ENCODE assay signal across 22 mouse cellular contexts in the genomic region with DNA sequence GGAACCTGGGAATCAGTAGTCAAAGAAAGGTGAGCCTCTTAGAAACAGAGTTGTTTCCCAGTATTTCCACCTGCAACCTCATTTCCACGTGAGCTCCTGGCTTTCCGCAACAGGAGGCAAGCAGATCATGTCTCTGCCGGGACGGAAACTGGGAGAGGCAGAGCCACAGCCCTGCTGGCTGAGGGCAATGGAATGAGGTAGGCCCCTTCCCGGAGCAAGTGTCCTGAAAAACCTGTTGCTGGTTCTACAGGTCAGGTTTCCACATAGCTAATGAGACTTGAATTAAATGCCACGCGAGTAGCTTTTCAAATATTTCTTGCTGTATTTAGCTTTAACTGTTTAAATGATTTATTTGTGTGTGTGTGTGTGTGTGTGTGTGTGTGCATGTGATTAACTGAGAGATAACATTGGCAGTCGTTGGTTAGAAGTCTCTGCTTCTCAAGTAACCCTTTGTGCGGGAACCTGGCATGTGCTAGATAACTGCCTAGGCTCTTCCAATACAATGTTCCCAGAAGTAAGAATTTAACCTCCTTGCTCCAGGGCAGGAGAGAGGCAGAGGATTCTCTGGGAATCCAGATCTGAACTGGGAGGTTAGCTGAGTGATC. TPM values are rescaled to one million over a fixed set of nuclear protein-coding genes. Genes with fewer than 3 reads are reported as not detected.
DNase-seq lines count a peak whose midpoint lies in the region; ATAC-seq and TF ChIP-seq lines count a peak whose summit lies in the region.
"Had no signal": no experiment of that assay in that cellular context is flagged by ENCODE, and none has a peak within 500 bp of the region (broad histone marks: within the 10 kb centered on the region; RNA-seq: fewer than 3 reads in every experiment).

No protein-coding gene starts in this region.

- H3K36me3 ChIP-seq in kidney, postnatal 0 days (ENCODE audit: insufficient read depth, low read length) = peaks cover 6% of the 10 kb centered on the region; the same call in 1 of the 2 replicates
- H3K36me3 ChIP-seq in MEL (ENCODE audit: control insufficient read depth in 1 of 2, insufficient read depth in 2 of 2, low read length in 2 of 2) = peaks cover 0 to 6% of the 10 kb centered on the region in 2 experiments; a peak in 2 of 4 replicates
- H3K36me3 ChIP-seq in embryonic facial prominence, embryonic 13.5 days = peaks cover 32% of the 10 kb centered on the region
- H3K36me3 ChIP-seq: liver, embryonic 15.5 days had no signal

- no peaks in the 10 kb centered on the region for H3K4me1 ChIP-seq in kidney, postnatal 0 days (replicated peaks; ENCODE audit: insufficient read depth, low read length)
- peaks cover 6 to 7% of the 10 kb centered on the region in 2 experiments for H3K4me1 ChIP-seq in MEL (ENCODE audit: control insufficient read depth in 1 of 2, insufficient read depth in 2 of 2, low read length in 2 of 2)
- H3K4me1 ChIP-seq in embryonic facial prominence, embryonic 13.5 days = peaks cover 6% of the 10 kb centered on the region
- H3K4me1 ChIP-seq: forebrain, embryonic 10.5 days; hindbrain, embryonic 12.5 days; liver, embryonic 15.5 days had no signal

- TF ChIP-seq CTCF in kidney, postnatal 0 days (IDR thresholded peaks at IDR 0.05; ENCODE audit: low read depth) = no peak
- no peak for TF ChIP-seq CTCF in MEL (IDR thresholded peaks at IDR 0.05 in 2 of 3, conservative IDR thresholded peaks at IDR 0.05 in 1 of 3; ENCODE audit: control insufficient read depth in 1 of 3, insufficient read depth in 1 of 3, low read depth in 2 of 3, low read length in 3 of 3, poor library complexity in 1 of 3, severe bottlenecking in 1 of 3)

- no peak for TF ChIP-seq RAD21 in MEL (IDR thresholded peaks at IDR 0.05; ENCODE audit: low read depth, low read length)

- 31% methylated on average over 9 of the region's 9 CpGs for WGBS in kidney, postnatal 0 days
- WGBS in embryonic facial prominence, embryonic 13.5 days = 38% methylated on average over 9 of the region's 9 CpGs

- H3K9ac ChIP-seq in kidney, postnatal 0 days (ENCODE audit: low read depth, low read length) = no peak overlapping the region
- H3K9ac ChIP-seq in MEL (ENCODE audit: control insufficient read depth, low read depth, low read length, poor library complexity, severe bottlenecking) = no peak overlapping the region
- H3K9ac ChIP-seq in embryonic facial prominence, embryonic 13.5 days = no peak overlapping the region
- H3K9ac ChIP-seq: hindbrain, embryonic 12.5 days; liver, embryonic 15.5 days had no signal

- TF ChIP-seq POLR2A in MEL (IDR thresholded peaks at IDR 0.05; ENCODE audit: control insufficient read depth in 1 of 2, insufficient read depth in 1 of 2, low read depth in 1 of 2, low read length in 2 of 2, poor library complexity in 1 of 2) = no peak

- peak; percentile 46 to 58; a peak in 3 of 4 replicates for TF ChIP-seq EP300 in MEL (IDR thresholded peaks at IDR 0.05; ENCODE audit: low read depth in 1 of 2, low read length in 2 of 2)

- DNase-seq in kidney, postnatal 0 days (ENCODE audit: low spot score) = no peak
- DNase-seq in kidney, adult 18-20 months = no peak
- DNase-seq in MEL (ENCODE audit: low read depth, low spot score) = peak; percentile 60
- peak; percentile 52 for DNase-seq in lung, postnatal 25 days (ENCODE audit: low spot score)
- no peak for DNase-seq in adrenal gland, postnatal 4 days (ENCODE audit: low spot score in 2 of 2)
- DNase-seq: adrenal gland, adult 2 months; cerebellum, adult 11 months; gastrocnemius, postnatal 25 days; heart, postnatal 10 days; kidney, adult 11 months; left cerebral cortex, postnatal 4 days; retina, postnatal 1 day; right cerebral cortex, postnatal 4 days had no signal

- no peaks in the 10 kb centered on the region for H3K9me3 ChIP-seq in kidney, postnatal 0 days (replicated peaks; ENCODE audit: low read length)
- no peaks in the 10 kb centered on the region for H3K9me3 ChIP-seq in MEL (replicated peaks; ENCODE audit: insufficient read depth, low read length)
- H3K9me3 ChIP-seq in embryonic facial prominence, embryonic 13.5 days = no peaks in the 10 kb centered on the region
- H3K9me3 ChIP-seq: forebrain, embryonic 10.5 days; hindbrain, embryonic 12.5 days; liver, embryonic 15.5 days had no signal

- H3K27me3 ChIP-seq in kidney, postnatal 0 days (ENCODE audit: insufficient read depth, low read length) = no peaks in the 10 kb centered on the region
- H3K27me3 ChIP-seq in MEL (ENCODE audit: control insufficient read depth in 1 of 2, insufficient read depth in 2 of 2, low read length in 2 of 2) = no peaks in the 10 kb centered on the region
- no peaks in the 10 kb centered on the region for H3K27me3 ChIP-seq in embryonic facial prominence, embryonic 13.5 days
- H3K27me3 ChIP-seq: hindbrain, embryonic 12.5 days; liver, embryonic 15.5 days had no signal

- H3K4me2 ChIP-seq in kidney, postnatal 0 days (ENCODE audit: low read length) = no peak overlapping the region
- no peak overlapping the region for H3K4me2 ChIP-seq in embryonic facial prominence, embryonic 13.5 days
- H3K4me2 ChIP-seq: hindbrain, embryonic 12.5 days; liver, embryonic 15.5 days had no signal

- H3K4me3 ChIP-seq in kidney, postnatal 0 days (replicated peaks; ENCODE audit: low read depth, low read length) = no peak overlapping the region
- no peak overlapping the region for H3K4me3 ChIP-seq in MEL (ENCODE audit: control insufficient read depth in 1 of 2, insufficient read depth in 1 of 2, low read depth in 2 of 2, low read length in 2 of 2)
- H3K4me3 ChIP-seq in embryonic facial prominence, embryonic 13.5 days = no peak overlapping the region
- H3K4me3 ChIP-seq: forebrain, embryonic 10.5 days; hindbrain, embryonic 12.5 days; liver, embryonic 15.5 days had no signal

- no peaks in the 10 kb centered on the region for H3K79me2 ChIP-seq in MEL (ENCODE audit: control insufficient read depth, insufficient read depth, low read length, poor library complexity)

- peak overlapping the region; percentile 36; the same call in 1 of the 2 replicates for H3K27ac ChIP-seq in kidney, postnatal 0 days
- no peak overlapping the region for H3K27ac ChIP-seq in MEL (ENCODE audit: control insufficient read depth, low read depth, low read length)
- peak overlapping the region; percentile 48 for H3K27ac ChIP-seq in embryonic facial prominence, embryonic 13.5 days
- H3K27ac ChIP-seq: forebrain, embryonic 10.5 days; hindbrain, embryonic 12.5 days; liver, embryonic 15.5 days had no signal

- no peak for ATAC-seq in kidney, postnatal 0 days (replicated peaks; ENCODE audit: low FRiP score, low read depth)
- no peak for ATAC-seq in embryonic facial prominence, embryonic 13.5 days (ENCODE audit: insufficient number of reproducible peaks, insufficient read depth, low FRiP score, low TSS enrichment, low read depth)
- ATAC-seq in CD4-positive, CD25-positive, alpha-beta regulatory T cell, adult 4 months = no peak
- no peak for ATAC-seq in erythroblast, adult 5-6 weeks (replicated peaks; ENCODE audit: low FRiP score, poor library complexity, severe bottlenecking)
- ATAC-seq: midbrain, embryonic 16.5 days had no signal

TF ChIP-seq in MEL, 35 proteins besides CTCF, POLR2A, EP300 and RAD21 (continues in another document):
- no peak for TF ChIP-seq MAZ (IDR thresholded peaks at IDR 0.05; ENCODE audit: low read depth, low read length)
- TF ChIP-seq ELF1 (IDR thresholded peaks at IDR 0.05; ENCODE audit: low read depth, low read length) = no peak
- peak; percentile 64 for TF ChIP-seq NRF1 (IDR thresholded peaks at IDR 0.05; ENCODE audit: insufficient read depth, low read depth, low read length, poor library complexity, severe bottlenecking)
- no peak for TF ChIP-seq MEF2A (IDR thresholded peaks at IDR 0.05; ENCODE audit: extremely low read depth, insufficient replicate concordance, low read depth, low read length, poor library complexity, severe bottlenecking)
- TF ChIP-seq TBP (IDR thresholded peaks at IDR 0.05; ENCODE audit: low read depth, low read length) = no peak
- no peak for TF ChIP-seq CHD2 (IDR thresholded peaks at IDR 0.05; ENCODE audit: low read length)

RNA-seq across cellular contexts. Expression of a gene that starts 21.2 kb away (rescaled TPM):
- polyA plus RNA-seq in kidney, postnatal 0 days (2015; fragmentation: Nextera tagmentation; extraction: Ambion mirVana) = 7.7 and 9.7 TPM in 2 replicates
- 11.0 and 11.2 TPM in 2 replicates for total RNA-seq in MEL (2012; rRNA removed)
- 10 to 100 TPM in 1 of 2 experiments, not detected in 1; 15.2 TPM for polyA plus RNA-seq in MEL (2012; ENCODE audit: insufficient read depth in 1 of 2, insufficient read length in 2 of 2, low read depth in 1 of 2, low replicate concordance in 2 of 2, missing spikeins in 1 of 2)
- 27.3 and 28.5 TPM in 2 replicates for polyA plus RNA-seq in embryonic facial prominence, embryonic 13.5 days (2015; fragmentation: Nextera tagmentation; extraction: Ambion mirVana)
- 10 to 100 TPM; 13.3 to 15.6 TPM for total RNA-seq in adrenal gland, postnatal 4 days (2021)
- polyA plus RNA-seq in CD4-positive, CD25-positive, alpha-beta regulatory T cell, adult 4 months (2017; shearing (Covaris generic)) = 1 to 10 TPM; 1.1 to 1.3 TPM
- total RNA-seq in erythroblast, adult 5-6 weeks (2015; ENCODE audit: low replicate concordance) = not detected in 2 replicates
- total RNA-seq in erythroblast, adult 5-6 weeks (2017; ENCODE audit: low replicate concordance) = not detected in 2 replicates
- total RNA-seq: megakaryocyte-erythroid progenitor cell, adult 5-6 weeks had no signal

RNA-seq across cellular contexts. Expression of a gene that starts 31.4 kb away (rescaled TPM):
- 15.7 and 19.0 TPM in 2 replicates for polyA plus RNA-seq in kidney, postnatal 0 days (2015; fragmentation: Nextera tagmentation; extraction: Ambion mirVana)
- total RNA-seq in MEL (2012; rRNA removed) = 12.9 and 13.6 TPM in 2 replicates
- 10 to 100 TPM in 1 of 2 experiments, not detected in 1; 26.8 TPM for polyA plus RNA-seq in MEL (2012; ENCODE audit: insufficient read depth in 1 of 2, insufficient read length in 2 of 2, low read depth in 1 of 2, low replicate concordance in 2 of 2, missing spikeins in 1 of 2)
- 31.5 and 31.9 TPM in 2 replicates for polyA plus RNA-seq in embryonic facial prominence, embryonic 13.5 days (2015; fragmentation: Nextera tagmentation; extraction: Ambion mirVana)
- 10 to 100 TPM; 30.0 to 30.8 TPM for total RNA-seq in adrenal gland, postnatal 4 days (2021)
- polyA plus RNA-seq in CD4-positive, CD25-positive, alpha-beta regulatory T cell, adult 4 months (2017; shearing (Covaris generic)) = 10 to 100 TPM; 15.7 to 34.0 TPM
- 1.3 and 2.7 TPM in 2 replicates for total RNA-seq in erythroblast, adult 5-6 weeks (2015; ENCODE audit: low replicate concordance)
- total RNA-seq in erythroblast, adult 5-6 weeks (2017; ENCODE audit: low replicate concordance) = 0.51 and 0.84 TPM in 2 replicates

RNA-seq across cellular contexts. Expression of a gene that starts 58.5 kb away (rescaled TPM):
- polyA plus RNA-seq in kidney, postnatal 0 days (2015; fragmentation: Nextera tagmentation; extraction: Ambion mirVana) = 0.52 and 0.53 TPM in 2 replicates
- total RNA-seq in MEL (2012; rRNA removed) = 0.23 and 0.33 TPM in 2 replicates
- 1 to 10 TPM in 1 of 2 experiments, not detected in 1; 2.5 TPM for polyA plus RNA-seq in MEL (2012; ENCODE audit: insufficient read depth in 1 of 2, insufficient read length in 2 of 2, low read depth in 1 of 2, low replicate concordance in 2 of 2, missing spikeins in 1 of 2)
- polyA plus RNA-seq in embryonic facial prominence, embryonic 13.5 days (2015; fragmentation: Nextera tagmentation; extraction: Ambion mirVana) = 0.18 TPM in 1 of 2 replicates, not detected in the other
- total RNA-seq in adrenal gland, postnatal 4 days (2021) = 1 to 10 TPM; 1.2 to 1.3 TPM
- not detected for polyA plus RNA-seq in CD4-positive, CD25-positive, alpha-beta regulatory T cell, adult 4 months (2017; shearing (Covaris generic))
- total RNA-seq in erythroblast, adult 5-6 weeks (2015; ENCODE audit: low replicate concordance) = not detected in 2 replicates
- not detected in 2 replicates for total RNA-seq in erythroblast, adult 5-6 weeks (2017; ENCODE audit: low replicate concordance)
- total RNA-seq: gastrocnemius, postnatal 25 days; megakaryocyte-erythroid progenitor cell, adult 5-6 weeks had no signal
- polyA plus RNA-seq: embryonic facial prominence, embryonic 11.5 days had no signal

Comparison
In these comparisons a context has a peak if more than half of its experiments do, and no peak if none do; other contexts are left out.
1. DNase-seq: peak in MEL (single experiment) and lung, postnatal 25 days (single experiment); none in kidney, postnatal 0 days (single experiment), kidney, adult 18-20 months (single experiment) and adrenal gland, postnatal 4 days (0 of 2).